Mouse (Mus musculus) olfactory bulb, adult 2 months (tissue): ENCODE measurements around the gene Rab34.

Experiments
- CTCF ChIP-seq: fragments of 200-500 bp; IDR thresholded peaks from 2 replicates; pipeline ENCODE4 v1.5.1; 2012; ENCODE audit warnings: low read depth, mild to moderate bottlenecking, low read length, moderate library complexity; ENCODE audit not compliant: insufficient read depth
- POLR2A ChIP-seq: fragments of 200-500 bp; IDR thresholded peaks from 2 replicates; pipeline ENCODE4 v1.6.1; 2012; ENCODE audit warnings: mild to moderate bottlenecking, low read depth, low read length, moderate library complexity; ENCODE audit not compliant: insufficient read depth

DNA sequence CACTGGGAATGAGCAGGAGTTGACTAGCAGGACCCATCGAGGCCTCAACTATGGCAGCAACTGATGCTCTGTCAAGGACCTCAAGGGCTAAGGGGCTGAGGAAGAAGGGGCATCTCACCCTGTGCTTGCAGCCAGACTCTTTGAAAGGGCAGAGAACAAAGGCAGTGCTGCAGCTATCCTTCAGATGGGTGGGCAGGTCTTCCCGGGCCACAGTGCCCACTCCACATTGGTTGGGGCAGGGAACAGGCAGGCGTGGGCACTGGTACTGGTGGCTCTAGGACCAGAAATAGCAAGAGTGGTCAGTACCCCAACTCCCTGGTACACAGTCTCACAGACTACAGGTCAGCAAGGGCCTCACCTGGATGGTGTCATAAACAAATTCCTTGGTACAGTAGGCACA is 27.6 kb upstream of the Rab34 start:
- TF ChIP-seq CTCF (no peak), POLR2A (no peak)
